Mouse (Mus musculus): ENCODE data around the gene Pygl.

DNA sequence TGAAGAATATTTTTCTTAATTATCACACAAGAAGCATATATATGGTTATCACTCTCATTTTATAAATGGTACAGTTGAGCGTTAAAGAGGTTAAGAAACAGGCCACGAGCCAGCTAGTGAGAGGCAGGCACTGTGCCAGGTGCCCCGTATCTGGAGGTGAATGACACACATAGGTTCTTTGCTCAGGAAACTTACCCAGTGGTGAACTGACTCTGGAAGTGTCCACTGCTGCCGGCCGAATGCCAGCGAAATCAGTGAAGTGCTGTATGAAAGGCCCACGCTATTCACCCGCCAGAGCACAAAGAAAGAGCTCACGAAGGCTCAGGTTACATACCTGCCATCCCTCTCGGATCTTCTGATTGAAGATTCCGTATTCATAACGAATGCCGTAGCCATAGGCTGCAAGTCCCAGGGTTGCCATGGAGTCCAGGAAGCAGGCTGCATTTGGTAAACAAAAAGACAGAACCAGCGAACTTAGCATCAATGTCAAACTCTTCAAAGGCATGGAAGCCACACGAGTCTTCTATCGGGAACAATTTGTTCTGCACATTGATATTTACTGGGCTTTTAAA, 15.0 kb downstream of the Pygl start:
- TF ChIP-seq CTCF (conservative IDR thresholded peaks at IDR 0.05; ENCODE audit: low read length) (no peak), POU5F1 (IDR thresholded peaks at IDR 0.05; ENCODE audit: borderline replicate concordance, low read length) (no peak), NANOG (IDR thresholded peaks at IDR 0.05; ENCODE audit: borderline replicate concordance, low read length) (no peak)

Data from E14TG2a.4 (cell line).